ENCODE assay signal across 20 mouse cellular contexts in the genomic region with DNA sequence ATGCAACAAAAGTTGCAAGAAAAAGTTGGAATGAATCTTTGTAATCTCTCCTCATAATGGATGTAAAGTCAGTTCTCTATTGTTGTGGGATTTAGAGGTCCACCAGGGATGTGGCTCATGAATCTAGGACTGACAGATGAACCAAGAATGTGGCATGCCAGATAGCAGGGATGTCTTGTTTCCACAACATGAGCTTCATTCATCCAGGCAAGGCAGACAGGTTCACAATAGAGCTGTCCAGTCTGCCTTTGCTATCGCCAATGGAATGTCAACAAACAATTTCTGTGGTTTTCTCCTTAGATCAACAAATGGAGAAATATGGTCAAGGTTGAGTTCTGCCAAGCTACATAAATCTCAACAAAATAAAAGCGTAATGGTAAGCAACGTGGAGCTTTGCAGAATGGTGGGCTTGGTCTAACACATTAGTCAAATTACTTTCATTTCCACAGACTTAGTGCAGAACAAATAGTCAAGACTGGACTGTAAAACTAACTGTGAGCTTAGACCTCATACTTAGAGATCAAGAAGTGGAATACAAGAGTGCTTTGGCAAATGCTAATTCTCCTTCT.
"Had no signal": no experiment of that assay in that cellular context is flagged by ENCODE, and none has a peak within 500 bp of the region (broad histone marks: within the 10 kb centered on the region; RNA-seq: fewer than 3 reads in every experiment).

No protein-coding gene starts in this region.

- H3K4me2 ChIP-seq: limb, embryonic 12.5 days; liver, embryonic 13.5 days; lung, embryonic 15.5 days; midbrain, embryonic 13.5 days; neural tube, embryonic 15.5 days had no signal

- H3K27ac ChIP-seq: limb, embryonic 12.5 days; liver, embryonic 13.5 days; lung, embryonic 15.5 days; macrophage; midbrain, embryonic 13.5 days; neural tube, embryonic 15.5 days had no signal

- H3K9me3 ChIP-seq: limb, embryonic 12.5 days; liver, embryonic 13.5 days; lung, embryonic 15.5 days; midbrain, embryonic 13.5 days; neural tube, embryonic 15.5 days had no signal

- H3K27me3 ChIP-seq: limb, embryonic 12.5 days; liver, embryonic 13.5 days; lung, embryonic 15.5 days; megakaryocyte, embryonic 14.5 days; midbrain, embryonic 13.5 days; neural tube, embryonic 15.5 days had no signal

- H3K4me1 ChIP-seq: limb, embryonic 12.5 days; liver, embryonic 13.5 days; lung, embryonic 15.5 days; megakaryocyte, embryonic 14.5 days; midbrain, embryonic 13.5 days had no signal

- H3K9ac ChIP-seq: limb, embryonic 12.5 days; liver, embryonic 13.5 days; liver, postnatal 0 days; lung, embryonic 15.5 days; midbrain, embryonic 13.5 days; neural tube, embryonic 15.5 days had no signal

- H3K4me3 ChIP-seq: limb, embryonic 12.5 days; liver, embryonic 13.5 days; lung, embryonic 15.5 days; megakaryocyte, embryonic 14.5 days; midbrain, embryonic 13.5 days; myocyte; neural tube, embryonic 15.5 days had no signal

- DNase-seq: layer of hippocampus, adult 9-11 months; layer of hippocampus, postnatal 36 days; liver; liver, embryonic 13.5 days; liver, postnatal 0 days; lung, postnatal 14 days; retina, postnatal 1 day; right cerebral cortex, postnatal 4 days; spleen, adult 18-20 months; thymus, adult 18-20 months; thymus, postnatal 14 days had no signal

- ATAC-seq: inflammation-experienced regulatory T-cells, adult 6 months; intestine, postnatal 0 days; liver, postnatal 0 days; midbrain, embryonic 13.5 days had no signal

- H3K36me3 ChIP-seq: limb, embryonic 12.5 days; liver, embryonic 13.5 days; lung, embryonic 15.5 days; midbrain, embryonic 13.5 days; neural tube, embryonic 15.5 days had no signal
